Mouse (Mus musculus): Measurements from ENCODE around the gene Adgrg1.

GRCm38 (mm10) chr8:94956078-94956574 is 18.4 kb upstream of the Adgrg1 start:
- no peak for TF ChIP-seq CTCF (IDR thresholded peaks at IDR 0.05; ENCODE audit: low read depth, low read length)
- no peak for TF ChIP-seq POLR2A (IDR thresholded peaks at IDR 0.05; ENCODE audit: borderline replicate concordance, low read depth, low read length)

Measured in bone marrow macrophage, adult 2 months (primary cell).